Mouse (Mus musculus) olfactory bulb, adult 2 months (tissue): ENCODE data around the gene Klhdc10. TPM values are rescaled to one million over a fixed set of nuclear protein-coding genes. Genes with fewer than 3 reads are reported as not detected.
A peak's percentile ranks its signal among the peaks of the same experiment; 100 is the strongest.

ENCODE experiments used
- H3K27ac ChIP-seq: fragments of 200-500 bp; 2 replicates; pipeline ENCODE4 v1.5.1; 2012; ENCODE audit warnings: low read depth, low read length; ENCODE audit not compliant: insufficient read depth
- H3K4me1 ChIP-seq: fragments of 200-500 bp; 2 replicates; pipeline ENCODE4 v1.6.1; 2012; ENCODE audit warnings: low read length; ENCODE audit not compliant: control insufficient read depth, insufficient read depth
- H3K4me3 ChIP-seq: fragments of 200-500 bp; 2 replicates; pipeline ENCODE4 v1.5.1; 2012; ENCODE audit warnings: mild to moderate bottlenecking, low read depth, low read length, moderate library complexity; ENCODE audit not compliant: insufficient read depth
- CTCF ChIP-seq: fragments of 200-500 bp; IDR thresholded peaks from 2 replicates; pipeline ENCODE4 v1.5.1; 2012; ENCODE audit warnings: low read depth, mild to moderate bottlenecking, low read length, moderate library complexity; ENCODE audit not compliant: insufficient read depth
- POLR2A ChIP-seq: fragments of 200-500 bp; IDR thresholded peaks from 2 replicates; pipeline ENCODE4 v1.6.1; 2012; ENCODE audit warnings: mild to moderate bottlenecking, low read depth, low read length, moderate library complexity; ENCODE audit not compliant: insufficient read depth
- WGBS: fragments of 180-500 bp; shearing (Covaris S2); methylation state at CpG from one replicate; pipeline ENCODE4 v1.1.7; 2018; 5-methylcytosine and 5-hydroxymethylcytosine counted together
- polyA plus RNA-seq: library from polyadenylated mRNA; stranded (reverse); fragments of >200 nt; gene quantifications from 2 replicates; pipeline ENCODE4 v1.2.4, GENCODE M21; 2012; ENCODE audit warnings: low replicate concordance; ENCODE audit not compliant: missing spikeins, insufficient read depth, insufficient read length

Klhdc10 gene
- polyA plus RNA-seq, 1 experiment, result not detected

GRCm38 (mm10) chr6:30416126-30416525 lies 14.5 kb downstream of the Klhdc10 start:
- no peak for TF ChIP-seq CTCF
- no peak for TF ChIP-seq POLR2A
- H3K4me1 ChIP-seq, result peaks cover 4% of the 10 kb centered on the region; the same call in 1 of the 2 replicates
- WGBS, result 83% methylated on average over 2 of the region's 2 CpGs
- H3K4me3 ChIP-seq, result no peak overlapping the region
- no peak overlapping the region for H3K27ac ChIP-seq

DNA sequence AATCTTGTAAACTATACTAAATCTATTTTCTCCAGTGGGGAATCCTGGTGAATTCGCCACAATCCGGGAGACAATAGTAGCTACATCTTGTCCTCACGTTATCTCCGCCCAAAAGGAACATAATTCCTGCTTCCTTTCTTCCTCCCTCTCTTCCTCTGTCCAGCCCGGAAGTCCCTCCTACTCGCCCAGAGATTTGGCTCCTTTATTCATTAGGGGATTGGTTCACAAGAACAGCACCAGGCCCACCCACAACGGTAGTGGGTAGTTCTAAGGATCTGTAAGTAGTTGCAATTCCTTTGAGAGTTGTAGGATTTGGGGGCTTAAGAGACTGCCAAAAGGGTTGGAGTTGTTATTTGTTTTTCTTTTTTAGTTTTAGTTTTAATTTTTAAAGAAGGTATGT lies 15.1 kb downstream of the Klhdc10 start:
- Histone ChIP-seq H3K27ac (no peak overlapping the region), H3K4me1 (peaks cover 4% of the 10 kb centered on the region; the same call in 1 of the 2 replicates), H3K4me3 (no peak overlapping the region)
- TF ChIP-seq POLR2A (no peak), CTCF (no peak)
- 84% methylated on average over 7 of the region's 7 CpGs for WGBS

DNA sequence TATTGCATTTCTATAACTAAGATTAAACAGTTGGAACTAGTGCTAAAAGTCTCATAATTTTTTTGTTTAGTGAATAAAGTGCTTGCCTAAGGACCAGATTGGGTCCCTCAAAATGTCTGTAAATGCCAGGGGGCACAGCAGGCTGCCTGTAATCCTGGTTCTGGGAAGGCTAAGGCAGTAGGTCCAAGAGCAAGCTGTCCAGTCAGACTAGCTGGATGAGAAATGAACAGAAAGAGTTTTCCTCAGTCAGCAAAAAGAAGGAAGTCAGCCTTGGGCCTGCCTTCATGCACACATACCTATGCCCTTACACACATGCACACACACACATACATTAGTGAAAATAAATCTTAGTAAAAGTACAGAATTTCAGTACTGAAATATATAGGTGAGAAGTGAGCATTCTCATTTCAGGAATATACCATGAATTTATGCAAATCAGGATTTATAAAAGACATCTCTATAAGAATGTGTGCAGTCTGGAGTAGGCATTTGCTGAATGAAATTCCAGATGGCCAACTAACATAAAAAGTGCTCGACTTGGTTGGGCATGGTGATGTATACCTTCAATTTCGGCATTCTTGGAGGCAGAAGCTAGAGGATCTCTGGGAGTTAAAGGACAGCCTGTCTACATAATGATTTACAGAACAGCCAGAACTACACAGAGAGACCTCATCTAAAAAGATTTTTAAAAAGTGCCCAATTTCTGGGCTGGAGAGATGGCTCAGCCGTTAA lies 31.0 kb downstream of the Klhdc10 start:
- H3K4me1 ChIP-seq, result no peaks in the 10 kb centered on the region
- WGBS, result 79% methylated on average over 3 of the region's 3 CpGs
- no peak overlapping the region for H3K4me3 ChIP-seq
- TF ChIP-seq POLR2A (no peak), CTCF (no peak)
- no peak overlapping the region for H3K27ac ChIP-seq

DNA sequence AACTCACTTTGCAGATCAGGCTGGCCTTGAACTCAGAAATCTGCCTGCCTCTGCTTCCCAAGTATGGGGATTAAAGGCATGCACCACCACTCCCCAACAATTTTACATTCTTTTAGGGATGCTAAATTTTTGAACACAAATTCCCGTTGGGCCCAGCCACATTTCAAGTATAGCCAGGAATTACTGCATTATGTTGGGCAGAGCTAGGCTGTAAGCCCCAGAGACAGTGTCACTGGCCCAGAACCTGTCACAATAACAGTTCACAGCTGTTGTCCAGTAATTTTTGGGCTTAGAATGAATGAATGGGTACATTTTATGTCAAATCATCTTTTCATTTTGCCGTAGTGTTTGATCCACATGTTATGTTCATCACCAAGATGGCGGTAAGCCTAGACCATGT lies 34.8 kb downstream of the Klhdc10 start:
- no peak overlapping the region for H3K27ac ChIP-seq
- 94% methylated on average over 3 of the region's 3 CpGs for WGBS
- no peak for TF ChIP-seq POLR2A
- no peak for TF ChIP-seq CTCF
- no peak overlapping the region for H3K4me3 ChIP-seq
- no peaks in the 10 kb centered on the region for H3K4me1 ChIP-seq

DNA sequence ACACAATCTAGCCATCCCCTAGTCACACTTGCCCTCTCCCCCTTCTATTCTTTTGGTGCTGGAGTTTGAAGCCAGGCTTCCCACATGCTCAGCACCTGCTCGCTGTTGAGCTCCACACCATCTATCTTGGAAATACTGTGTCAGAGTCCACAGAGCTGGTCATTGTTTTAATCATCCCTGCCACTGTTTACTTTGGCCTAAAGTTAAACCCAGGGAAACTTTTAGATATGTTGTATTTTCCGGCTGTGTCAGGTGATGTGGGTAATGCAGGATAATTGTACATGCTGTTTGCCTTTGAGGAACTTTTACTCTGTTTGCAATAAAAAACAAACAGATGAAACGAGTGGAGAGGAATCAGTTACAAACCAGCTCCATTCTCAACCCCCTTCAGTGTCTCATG lies 35.4 kb downstream of the Klhdc10 start:
- 68% methylated on average over 3 of the region's 3 CpGs for WGBS
- H3K4me3 ChIP-seq, result no peak overlapping the region
- TF ChIP-seq CTCF (no peak), POLR2A (no peak)
- H3K4me1 ChIP-seq, result no peaks in the 10 kb centered on the region
- H3K27ac ChIP-seq, result no peak overlapping the region

DNA sequence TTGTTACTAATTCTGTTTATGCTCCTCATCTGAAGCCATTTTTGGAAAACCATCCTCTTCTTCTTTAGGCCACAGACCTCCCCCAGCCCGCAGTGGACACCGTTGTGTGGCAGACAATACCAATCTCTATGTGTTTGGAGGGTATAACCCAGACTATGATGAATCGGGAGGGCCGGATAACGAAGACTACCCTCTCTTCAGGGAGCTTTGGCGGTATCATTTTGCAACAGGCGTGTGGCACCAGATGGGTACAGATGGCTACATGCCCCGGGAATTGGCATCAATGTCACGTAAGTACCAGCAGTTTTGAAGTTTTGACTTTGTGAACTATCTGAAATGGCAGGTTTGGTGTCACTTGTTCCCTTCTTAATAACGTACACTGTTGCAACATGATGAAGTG lies 37.9 kb downstream of the Klhdc10 start:
- Histone ChIP-seq H3K27ac (no peak overlapping the region), H3K4me1 (no peaks in the 10 kb centered on the region), H3K4me3 (no peak overlapping the region)
- WGBS, result 92% methylated on average over 10 of the region's 10 CpGs
- TF ChIP-seq POLR2A (no peak), CTCF (no peak)

DNA sequence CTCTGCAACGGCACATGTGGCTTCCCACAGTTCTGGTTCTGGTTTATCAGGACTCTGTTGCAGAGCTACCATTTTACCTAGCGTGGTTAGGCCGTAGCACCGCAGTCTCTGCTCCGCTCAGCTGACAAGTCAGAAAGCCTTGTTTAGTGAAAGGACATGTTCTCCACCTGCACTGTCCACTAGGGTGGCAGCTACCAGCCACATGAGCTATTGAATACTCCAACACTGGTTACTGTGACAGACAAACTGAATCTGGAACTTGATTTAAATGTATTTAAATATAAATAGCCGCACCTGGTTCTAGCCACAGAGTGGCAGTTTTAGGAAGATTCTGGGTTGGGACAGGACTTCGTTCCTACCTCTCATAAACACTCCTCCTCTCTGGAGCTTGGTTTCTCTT lies 55.3 kb downstream of the Klhdc10 start:
- Histone ChIP-seq H3K4me3 (no peak overlapping the region), H3K27ac (no peak overlapping the region)
- WGBS, result 96% methylated on average over 7 of the region's 7 CpGs

DNA sequence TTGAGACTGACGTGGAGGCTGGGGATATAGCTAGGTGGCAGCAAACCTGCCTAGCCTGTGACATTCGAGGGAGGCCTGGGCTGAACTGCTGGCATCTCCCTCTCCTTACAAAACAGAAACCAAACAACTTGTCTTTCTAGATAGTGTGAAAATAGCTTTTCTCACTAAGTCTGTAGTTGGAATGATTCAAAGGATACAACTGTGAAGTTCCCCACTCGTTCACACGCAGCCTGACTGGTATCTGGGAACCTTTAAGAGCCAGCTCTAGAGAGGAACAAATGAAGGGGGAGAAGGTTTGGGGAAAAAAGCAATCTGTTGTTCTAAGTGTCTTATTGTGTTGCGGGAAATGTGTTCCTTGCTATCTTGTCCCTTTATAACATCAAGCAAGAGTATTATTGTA lies 57.0 kb downstream of the Klhdc10 start:
- H3K27ac ChIP-seq, result no peak overlapping the region
- WGBS, result 75% methylated on average over 5 of the region's 5 CpGs

More for the DNA sequence above, 55.3 kb downstream of the Klhdc10 start:
- H3K4me1 ChIP-seq, result peaks cover 23% of the 10 kb centered on the region
- TF ChIP-seq CTCF (no peak), POLR2A (no peak)

GRCm38 (mm10) chr6:30459056-30459747 lies 57.5 kb downstream of the Klhdc10 start:
- Histone ChIP-seq H3K4me3 (peak overlapping the region; percentile 52), H3K27ac (peak overlapping the region; percentile 98), H3K4me1 (peaks cover 23% of the 10 kb centered on the region)
- TF ChIP-seq POLR2A, result no peak
- TF ChIP-seq CTCF, result no peak
- WGBS, result 70% methylated on average over 16 of the region's 16 CpGs

More for the DNA sequence above, 57.0 kb downstream of the Klhdc10 start:
- TF ChIP-seq POLR2A, result no peak
- no peak for TF ChIP-seq CTCF
- Histone ChIP-seq H3K4me3 (no peak overlapping the region), H3K4me1 (peaks cover 23% of the 10 kb centered on the region)
